Mouse (Mus musculus): ENCODE measurements at regions not wholly inside any gene's neighbourhood (a gene's known extent, or its start where the extent isn't known, plus 50 kb on each side); places are given as distances from the start of the nearest gene placed in this dataset.

DNA sequence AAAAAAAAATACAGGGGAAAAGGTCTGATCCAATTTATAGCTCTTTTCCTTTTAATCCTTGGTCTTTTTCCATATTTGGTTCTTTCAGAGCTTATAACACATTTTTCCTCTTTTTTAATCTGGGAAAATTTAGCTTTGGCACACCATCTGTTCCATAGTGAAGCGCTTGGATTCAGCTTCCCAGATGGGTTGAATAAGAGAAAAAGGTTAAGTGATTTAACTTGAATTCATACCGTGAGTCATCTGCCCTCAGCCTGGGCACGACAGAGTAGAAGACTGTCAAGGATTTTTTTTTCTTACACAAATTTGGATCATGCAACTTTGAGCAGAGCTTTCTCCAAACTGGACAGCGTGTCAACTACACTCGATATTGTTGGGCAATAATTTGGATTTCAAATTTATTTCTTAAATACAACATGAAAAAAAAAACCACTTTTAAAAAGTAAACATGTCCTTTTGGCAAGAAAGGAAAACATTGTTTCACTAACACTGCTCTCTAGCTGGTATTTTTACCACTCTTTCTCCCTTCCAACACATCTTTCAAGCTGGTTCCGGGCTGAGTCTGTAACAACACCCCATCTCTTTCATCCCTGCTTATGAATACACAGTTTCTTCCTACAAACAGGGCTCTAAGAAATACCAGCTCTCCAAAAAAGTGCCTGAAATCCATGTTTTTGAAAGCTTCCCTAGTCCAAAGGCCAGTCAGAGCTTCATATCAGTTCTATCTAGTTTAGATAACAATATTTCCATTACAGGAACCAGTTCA is 177.8 kb downstream of the Spry2 start:
- no peak for DNase-seq (ENCODE audit: low read depth, low spot score)

DNA sequence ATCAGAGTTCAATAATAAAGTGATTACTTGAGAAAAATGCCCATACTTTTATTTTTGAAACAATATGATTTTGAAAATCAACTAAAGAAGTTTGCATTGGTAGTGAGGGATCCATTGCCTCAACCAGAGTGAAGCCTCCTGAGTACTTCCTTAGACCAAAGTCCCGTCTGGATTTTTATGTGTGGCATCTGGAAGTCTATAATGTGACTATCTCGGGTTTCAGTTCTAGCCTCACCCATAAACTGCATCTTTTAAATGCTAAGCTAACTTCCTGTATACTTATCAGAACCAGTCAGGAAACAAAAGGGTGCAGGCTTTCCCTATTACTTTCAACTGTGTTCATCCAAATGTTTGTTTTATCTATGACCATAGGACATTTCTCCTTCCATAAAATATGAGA is 178.8 kb downstream of the Spry2 start:
- no peak for DNase-seq (ENCODE audit: low read depth, low spot score)

DNA sequence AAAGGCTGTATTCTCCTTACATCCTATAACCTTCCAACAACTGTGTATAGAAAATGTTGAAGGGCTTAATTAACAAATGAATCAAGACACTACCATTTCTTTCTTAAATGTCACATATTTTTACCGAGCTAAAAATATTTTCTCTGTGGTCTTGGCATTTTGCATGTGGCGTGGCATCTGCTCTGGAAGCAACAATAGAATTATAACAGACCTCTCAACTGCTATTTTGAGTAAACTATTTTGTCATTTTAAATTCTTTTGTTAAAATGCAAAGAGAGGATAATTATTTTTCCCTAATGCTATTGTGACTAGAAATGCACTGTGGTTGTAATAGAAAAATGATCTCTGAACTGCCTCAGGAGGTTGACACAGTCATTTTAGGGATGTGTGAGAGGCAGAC is 187.9 kb downstream of the Spry2 start:
- no peak for DNase-seq (ENCODE audit: low read depth, low spot score)

DNA sequence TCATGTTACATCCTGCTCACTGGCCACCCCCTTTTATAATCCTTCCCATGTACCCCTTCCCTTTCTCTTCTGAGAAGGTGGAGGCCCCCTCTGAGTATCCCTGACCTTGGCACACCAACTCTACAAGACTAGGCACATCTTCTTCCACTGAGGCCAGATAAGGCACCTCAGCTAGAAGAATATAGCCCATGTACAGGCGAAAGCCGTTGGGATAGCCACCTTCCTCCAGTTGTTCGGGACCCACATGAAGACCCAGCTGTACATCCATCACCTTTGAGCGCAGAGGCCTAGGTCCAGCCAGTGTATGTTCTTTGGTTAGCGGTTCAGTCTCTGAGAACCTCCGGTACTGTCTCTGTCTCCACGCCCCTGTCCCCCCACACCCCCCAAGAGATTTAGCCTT is 189.9 kb downstream of the Spry2 start:
- no peak for DNase-seq (ENCODE audit: low read depth, low spot score)

DNA sequence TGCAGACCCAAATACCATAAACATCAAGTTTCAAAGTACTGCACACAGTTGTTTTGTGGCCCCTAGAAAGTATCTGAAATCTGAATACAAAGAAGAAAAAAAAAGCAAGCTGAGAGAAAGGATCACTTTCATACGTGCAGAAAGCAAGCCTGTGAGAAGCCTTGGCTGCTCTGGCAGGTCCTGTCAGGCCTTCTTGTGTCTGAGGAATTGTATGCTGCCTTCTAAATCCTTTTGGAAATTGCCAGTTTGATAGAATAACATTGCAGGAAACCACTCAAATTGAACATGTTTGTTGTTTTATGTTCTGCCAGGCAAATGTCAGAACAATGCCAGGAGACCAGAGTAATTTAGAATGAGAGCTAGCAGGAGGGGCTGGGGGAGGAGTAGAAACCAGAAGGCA is 198.0 kb downstream of the Spry2 start:
- DNase-seq (ENCODE audit: low read depth, low spot score): no peak

DNA sequence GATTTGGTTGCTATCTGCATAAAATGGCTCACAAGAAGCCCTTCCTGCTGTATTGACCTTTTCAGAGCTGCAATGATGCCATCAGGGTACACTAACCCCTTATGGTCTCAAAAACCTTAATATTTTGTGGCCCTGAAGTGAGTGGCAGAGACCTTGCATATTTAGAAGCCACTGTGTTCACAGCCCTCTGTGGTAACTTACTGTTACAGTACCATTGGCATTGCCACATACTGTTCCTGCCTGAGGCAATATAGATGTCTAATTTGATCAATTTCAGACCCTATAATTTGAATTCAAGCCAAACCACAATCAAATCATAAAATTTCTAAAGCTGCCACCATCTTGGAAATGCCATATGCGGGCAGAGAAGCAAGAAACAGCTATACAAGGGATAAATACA is 198.5 kb downstream of the Spry2 start:
- no peak for DNase-seq (ENCODE audit: low read depth, low spot score)

DNA sequence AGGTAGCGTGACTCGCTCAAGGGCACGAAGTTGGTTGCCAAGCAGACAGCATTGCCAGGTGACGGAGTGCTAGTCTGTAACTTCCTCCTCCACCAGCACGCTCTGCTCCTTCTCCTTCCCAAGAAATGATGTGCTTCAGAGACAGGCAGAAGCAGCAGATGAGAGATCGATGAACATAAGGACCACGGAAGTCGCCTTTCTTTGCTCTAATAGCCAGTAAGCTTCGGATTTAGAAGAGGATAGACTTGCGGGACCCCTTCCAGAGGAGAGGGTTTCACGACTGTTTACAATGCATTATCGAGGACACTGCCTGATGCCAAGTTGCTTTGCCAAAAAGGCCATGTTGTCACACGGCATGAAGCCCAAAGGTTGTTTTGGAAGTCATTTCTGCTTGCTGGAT is 199.2 kb downstream of the Spry2 start:
- DNase-seq (ENCODE audit: low read depth, low spot score): no peak

DNA sequence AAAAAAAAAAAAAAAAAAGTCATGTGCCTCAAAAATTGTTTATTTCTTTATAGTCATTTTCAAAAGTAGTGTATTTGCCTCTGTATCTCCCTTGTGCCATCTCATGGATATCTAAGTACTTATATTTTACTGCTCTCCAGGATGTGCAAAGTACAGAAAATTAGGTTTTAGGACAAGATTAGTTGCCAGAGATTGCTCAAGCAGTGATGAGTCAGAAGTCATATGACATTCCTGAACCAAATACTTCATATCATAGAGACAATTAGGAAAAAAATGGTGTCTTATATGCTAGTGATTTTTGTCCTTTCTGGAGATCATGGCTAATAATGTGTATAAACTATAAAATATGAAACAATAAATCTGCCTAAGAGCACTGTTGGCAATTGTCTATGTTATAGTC is 201.7 kb downstream of the Spry2 start:
- DNase-seq (ENCODE audit: low read depth, low spot score): no peak

DNA sequence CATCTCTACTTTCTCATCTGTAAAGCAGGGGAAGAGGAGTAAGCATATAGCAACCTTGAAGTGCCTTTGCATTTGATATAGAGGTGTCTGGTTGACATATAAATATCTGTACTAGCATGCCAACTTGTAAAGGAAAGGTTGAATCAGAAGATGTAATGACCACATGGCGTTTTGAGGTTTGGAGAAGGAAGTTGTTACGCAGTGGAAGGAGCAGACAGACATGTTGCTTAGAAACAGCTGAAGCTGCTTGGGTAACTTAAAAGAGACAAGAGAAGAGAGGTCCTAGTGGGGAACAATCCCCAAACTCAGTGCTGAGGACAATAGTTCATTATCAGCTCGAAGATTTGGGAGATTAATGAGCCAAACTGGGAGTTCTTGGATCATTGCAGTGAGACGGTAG is 202.9 kb downstream of the Spry2 start:
- no peak for DNase-seq (ENCODE audit: low read depth, low spot score)

DNA sequence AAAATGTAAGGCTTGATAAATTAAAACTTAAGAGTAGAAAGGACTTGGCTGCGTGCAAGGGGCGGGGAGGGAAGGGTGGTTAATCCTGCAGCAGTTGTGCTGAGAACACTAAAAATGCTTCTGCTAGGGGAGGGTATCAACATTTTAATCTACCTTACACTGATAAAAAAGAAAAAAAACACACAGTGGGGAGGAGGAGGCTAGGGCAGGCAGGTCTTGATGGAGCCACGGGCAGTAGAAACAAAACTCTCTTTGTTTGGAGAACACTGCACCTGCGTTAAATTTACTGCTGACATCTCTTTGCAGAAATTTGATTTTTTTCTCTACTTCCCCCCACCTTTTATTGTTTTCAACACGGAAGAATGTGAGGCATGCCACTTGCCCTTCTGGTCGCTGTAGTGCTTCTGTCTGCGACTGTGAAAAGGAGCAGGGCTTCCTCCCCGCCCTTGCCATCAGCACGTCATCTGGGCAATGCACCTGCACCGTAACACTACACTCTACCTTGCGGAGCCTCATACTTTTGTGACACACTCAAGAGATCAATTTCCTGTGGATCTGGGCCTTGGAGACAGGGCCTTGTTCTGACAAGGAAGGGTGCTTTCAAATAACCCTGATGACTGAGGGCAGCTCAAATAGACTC is 211.7 kb downstream of the Spry2 start:
- DNase-seq (ENCODE audit: low read depth, low spot score): no peak

DNA sequence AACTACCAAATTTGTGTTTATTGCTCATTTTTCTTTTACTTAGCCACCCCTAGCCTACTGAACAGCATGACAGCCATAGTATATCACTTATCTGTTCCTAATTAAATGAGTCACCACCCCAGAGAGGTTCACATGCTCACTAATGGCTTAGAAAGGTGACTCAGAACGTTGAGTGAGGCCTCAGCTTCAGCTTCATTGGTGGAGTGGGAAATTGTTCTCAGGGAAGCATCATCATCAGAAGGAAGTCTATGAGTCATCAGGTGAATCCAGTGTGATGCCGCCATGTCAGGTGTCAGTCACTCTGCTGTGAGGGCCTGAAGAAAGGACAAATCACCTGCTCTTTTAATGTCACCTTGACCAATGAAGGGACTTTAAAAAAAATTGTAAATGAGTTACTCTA is 212.3 kb downstream of the Spry2 start:
- DNase-seq (ENCODE audit: low read depth, low spot score): no peak

DNA sequence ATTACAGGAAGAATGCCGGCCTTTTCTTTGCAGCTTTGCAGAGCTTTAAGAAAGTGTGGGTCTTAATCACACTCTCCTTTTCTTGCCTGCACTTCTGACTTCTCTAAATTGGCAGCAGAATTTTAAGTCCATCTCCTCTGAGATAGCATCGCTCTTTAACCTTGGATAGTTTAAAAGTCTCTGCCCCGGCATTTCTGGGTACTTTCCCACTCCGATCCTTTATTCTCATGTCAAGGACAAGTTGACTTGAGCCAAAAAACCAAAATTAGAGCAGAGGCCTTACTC is 220.0 kb downstream of the Spry2 start:
- no peak for DNase-seq (ENCODE audit: low read depth, low spot score)

DNA sequence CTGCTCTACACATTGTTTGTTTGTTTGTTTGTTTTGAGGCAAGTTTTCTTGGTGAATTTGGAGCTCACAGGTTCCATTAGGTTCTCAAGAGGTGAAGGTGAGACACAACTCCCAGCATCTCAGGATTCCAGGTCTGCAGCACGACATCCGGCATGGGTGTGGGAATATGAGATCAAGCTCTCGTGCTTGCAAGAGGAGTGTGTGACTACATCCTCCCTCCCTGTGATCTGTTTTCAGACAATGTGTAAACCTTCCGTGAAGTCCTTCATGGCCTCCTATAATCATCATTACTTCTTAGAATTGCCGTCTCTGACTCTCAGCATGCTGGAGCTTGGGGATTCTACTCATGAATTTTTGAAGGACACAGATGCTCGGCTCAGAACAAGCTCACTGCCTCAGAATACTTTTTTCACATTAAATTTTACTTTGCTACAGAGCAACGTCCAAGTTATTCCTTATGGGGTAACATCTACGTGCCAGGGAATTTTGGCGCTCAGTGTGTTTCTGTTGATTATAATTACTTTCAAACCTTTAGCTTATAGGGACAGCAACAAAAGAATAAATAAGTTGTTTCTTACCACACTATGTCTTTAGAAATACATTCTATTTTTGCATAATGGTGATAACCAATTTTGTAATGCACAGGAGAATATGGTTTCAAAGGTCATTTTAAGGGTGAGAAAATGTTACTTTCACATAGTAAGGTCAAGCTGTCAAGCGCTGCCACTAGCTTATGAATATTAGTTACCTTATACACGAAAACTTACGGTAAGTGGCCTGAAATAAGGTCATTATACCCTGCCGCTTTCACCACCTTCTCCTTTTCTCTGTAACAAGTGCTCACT is 220.6 kb downstream of the Spry2 start:
- peak; percentile 49 for DNase-seq (ENCODE audit: low read depth, low spot score)

DNA sequence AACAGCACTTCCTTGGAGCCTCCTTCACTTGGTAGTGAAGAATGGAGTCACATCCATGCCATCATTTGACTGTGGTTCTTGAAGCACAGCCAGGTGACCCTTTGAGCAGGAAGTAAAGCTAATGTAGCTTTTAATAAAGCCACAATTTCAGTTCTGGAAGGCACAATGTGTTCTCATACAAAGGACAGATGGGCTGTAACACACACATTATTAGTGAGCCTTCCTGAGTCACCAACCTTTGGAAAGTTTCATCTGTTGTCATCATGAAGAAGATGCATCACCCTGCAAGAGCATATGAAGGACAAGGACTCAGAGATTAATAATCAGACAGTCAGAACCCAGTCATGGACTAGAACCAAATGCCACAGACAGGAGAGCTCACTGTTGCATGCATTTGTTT is 221.6 kb downstream of the Spry2 start:
- no peak for DNase-seq (ENCODE audit: low read depth, low spot score)

DNA sequence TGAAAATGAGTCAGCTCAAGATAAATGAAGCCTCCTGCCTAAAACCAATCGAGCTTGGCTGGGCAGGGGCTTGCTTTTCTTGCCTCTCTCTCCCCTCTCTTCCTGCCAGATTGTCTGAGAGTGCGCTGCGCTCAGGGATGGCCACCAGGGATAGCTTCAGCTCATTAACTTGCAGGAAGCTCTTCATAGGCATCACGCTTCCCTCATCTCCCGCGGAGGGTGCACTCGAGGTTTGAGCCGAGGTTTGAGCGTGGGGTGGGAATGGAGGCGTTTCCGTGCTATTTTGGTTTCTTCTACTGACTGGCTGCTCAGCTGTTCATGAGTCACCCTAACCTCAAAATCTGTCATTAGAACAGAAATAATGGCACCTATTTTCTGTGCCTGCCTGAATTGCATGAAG is 227.7 kb downstream of the Spry2 start:
- DNase-seq (ENCODE audit: low read depth, low spot score): no peak

DNA sequence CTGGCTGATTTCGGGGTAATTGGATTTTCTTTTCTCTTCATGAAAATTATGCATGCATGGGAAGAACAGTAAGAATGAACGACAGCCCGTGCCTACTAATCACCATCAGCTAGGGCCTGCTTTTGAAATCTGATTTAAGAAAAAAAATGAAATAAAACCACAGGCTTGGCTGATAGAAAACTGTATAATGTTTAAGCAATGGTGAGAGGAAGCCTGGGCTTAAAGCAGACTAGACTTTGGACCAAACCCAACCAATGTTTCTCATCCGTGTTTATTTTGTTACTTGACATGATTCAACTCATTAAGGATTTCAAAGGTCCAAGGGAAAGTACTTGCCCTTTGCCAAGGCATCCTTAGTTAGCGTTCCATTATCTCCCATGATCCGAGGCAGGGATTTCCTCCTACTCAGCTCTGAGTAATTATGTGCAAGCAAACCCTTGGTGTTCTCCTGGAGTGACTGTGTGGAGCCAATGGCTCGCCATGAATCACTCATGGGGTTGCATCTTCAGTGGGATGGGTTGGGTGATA is 231.9 kb downstream of the Spry2 start:
- DNase-seq (ENCODE audit: low read depth, low spot score): no peak

DNA sequence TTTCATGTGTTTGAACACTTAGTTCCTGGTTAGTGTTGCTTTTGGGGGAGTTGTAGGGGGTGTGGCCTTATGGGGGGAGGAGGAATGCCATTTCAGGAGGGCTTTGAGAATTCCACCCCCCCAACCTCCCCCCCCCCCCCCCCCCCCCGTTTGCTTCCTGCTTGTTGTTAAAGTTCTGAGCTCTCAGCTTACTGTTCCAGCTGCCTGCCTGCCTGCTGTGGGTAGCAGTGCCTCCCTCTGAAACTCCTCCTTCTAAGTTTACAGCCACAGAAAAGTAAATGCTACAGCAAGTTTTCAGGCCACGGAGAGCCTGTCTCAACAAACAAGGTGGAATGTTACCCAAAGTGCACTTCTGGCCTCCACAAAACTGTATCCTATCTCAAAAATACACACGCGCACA is 233.1 kb downstream of the Spry2 start:
- no peak for DNase-seq (ENCODE audit: low read depth, low spot score)

DNA sequence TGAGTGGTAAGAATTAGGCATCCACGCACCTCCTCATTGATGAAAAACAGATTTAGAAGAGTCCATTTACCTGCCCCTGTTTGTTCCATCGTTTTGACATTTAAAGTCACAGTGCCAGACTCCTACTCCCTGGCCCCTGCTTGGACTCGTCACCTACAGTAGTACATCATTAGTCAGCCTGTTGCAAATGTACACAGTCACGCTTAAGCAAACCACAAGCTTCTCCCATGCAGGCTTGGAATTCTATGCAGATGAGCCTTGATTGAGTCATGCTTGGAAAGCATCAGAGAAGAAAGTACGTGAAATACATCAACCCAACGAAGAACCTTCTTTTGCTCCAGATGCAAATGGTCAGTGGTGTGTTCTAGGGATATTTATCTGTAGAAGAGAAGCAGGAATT is 233.8 kb downstream of the Spry2 start:
- DNase-seq (ENCODE audit: low read depth, low spot score): no peak

DNA sequence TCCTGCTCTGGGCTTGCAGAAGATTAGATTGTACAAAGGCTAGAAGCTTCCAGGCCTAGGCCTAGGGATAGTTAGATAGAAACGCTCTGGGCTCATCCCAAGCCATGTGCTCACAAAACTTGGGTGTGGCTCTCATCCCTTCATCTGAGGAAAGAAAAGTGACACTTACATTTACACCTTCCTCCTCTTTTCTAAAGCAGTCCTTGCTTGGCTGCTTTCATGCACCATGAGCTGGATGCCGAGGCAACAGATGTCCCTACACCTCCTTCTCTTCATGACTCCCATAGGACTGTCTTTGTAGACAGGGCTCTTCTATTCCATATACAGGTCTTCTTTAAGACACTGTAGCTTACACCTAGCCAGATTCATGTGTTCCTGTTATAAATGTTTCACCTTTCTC is 238.3 kb downstream of the Spry2 start:
- DNase-seq (ENCODE audit: low read depth, low spot score): no peak

DNA sequence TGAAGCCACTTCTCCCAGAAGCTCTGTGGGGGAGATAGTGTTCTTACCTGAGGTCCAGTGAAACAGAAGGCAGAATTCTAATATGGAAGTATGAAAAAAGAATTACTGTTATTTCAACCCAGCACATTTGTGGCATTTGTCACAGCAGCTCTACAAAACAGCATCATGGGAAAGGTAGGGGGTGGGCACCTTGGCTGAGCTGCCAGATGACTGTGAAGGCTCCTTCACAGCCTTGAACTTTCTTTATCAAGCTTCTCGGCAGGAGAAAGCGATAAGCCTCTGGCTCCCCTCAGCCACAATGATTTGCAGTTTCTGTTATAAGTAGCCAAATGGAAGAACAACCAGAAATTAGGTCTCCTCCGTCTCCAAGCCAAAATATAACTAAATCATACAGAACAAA is 249.5 kb downstream of the Spry2 start:
- no peak for DNase-seq (ENCODE audit: low read depth, low spot score)

DNA sequence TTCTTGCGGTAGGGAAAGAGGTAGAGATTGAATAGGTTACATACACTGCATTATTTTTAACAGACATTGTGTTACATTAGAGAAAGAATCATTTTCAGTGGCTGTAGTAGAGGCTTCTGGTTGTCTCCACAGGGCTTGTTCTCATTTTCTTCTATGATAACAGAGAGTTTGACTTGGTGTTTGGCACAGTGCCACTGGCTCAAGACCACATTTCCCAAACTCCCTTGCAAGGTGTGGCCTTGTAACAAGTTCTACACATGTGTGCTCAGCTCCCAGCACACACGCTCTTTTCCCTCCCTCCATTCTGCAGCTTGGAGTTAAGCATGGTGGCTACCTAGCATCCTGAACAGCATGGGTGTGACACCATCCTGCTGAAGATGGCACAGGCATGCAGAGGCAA is 252.2 kb downstream of the Spry2 start:
- DNase-seq (ENCODE audit: low read depth, low spot score): no peak

DNA sequence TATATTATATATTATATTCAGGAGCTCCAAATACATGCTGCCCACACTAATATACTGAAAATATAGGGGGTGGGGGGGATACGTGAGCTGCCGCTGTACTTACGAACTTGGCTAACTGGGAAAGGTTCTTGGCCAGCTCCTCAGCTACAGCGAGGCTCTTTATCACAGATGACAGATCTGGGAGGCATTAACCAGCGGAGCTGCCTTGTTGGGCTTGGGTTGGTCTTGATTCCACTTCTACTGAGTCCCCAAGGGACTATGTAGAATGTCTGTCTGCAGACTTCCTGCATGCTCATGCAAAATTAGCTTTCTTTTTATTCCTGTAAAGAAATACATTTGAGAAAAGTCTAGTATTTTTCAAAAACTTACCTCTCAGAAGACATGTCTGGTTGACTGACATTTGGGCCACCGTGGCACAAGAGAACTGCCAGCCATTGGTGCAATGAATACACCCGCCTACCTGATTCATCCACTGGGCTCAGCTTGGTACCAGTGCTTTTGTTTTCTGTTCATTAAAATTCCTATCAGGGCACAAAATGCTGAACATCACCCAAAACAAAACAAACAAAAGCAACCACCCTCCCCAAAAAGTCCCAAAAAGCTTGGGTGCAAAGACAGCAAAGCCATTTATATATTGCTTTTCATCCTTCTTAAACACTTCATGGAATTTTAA is 253.2 kb downstream of the Spry2 start:
- DNase-seq (ENCODE audit: low read depth, low spot score): no peak

All from retina, postnatal 7 days (tissue).